Mouse (Mus musculus) kidney, postnatal 25 days (tissue): ENCODE measurements around the gene Apoe.

Source experiments
- DNase-seq, 2 experiments: peaks; one replicate each; pipeline ENCODE4 v3.0.0; 2021; ENCODE audit warnings: mixed read lengths in 2 of 2

Gene Apoe

DNA sequence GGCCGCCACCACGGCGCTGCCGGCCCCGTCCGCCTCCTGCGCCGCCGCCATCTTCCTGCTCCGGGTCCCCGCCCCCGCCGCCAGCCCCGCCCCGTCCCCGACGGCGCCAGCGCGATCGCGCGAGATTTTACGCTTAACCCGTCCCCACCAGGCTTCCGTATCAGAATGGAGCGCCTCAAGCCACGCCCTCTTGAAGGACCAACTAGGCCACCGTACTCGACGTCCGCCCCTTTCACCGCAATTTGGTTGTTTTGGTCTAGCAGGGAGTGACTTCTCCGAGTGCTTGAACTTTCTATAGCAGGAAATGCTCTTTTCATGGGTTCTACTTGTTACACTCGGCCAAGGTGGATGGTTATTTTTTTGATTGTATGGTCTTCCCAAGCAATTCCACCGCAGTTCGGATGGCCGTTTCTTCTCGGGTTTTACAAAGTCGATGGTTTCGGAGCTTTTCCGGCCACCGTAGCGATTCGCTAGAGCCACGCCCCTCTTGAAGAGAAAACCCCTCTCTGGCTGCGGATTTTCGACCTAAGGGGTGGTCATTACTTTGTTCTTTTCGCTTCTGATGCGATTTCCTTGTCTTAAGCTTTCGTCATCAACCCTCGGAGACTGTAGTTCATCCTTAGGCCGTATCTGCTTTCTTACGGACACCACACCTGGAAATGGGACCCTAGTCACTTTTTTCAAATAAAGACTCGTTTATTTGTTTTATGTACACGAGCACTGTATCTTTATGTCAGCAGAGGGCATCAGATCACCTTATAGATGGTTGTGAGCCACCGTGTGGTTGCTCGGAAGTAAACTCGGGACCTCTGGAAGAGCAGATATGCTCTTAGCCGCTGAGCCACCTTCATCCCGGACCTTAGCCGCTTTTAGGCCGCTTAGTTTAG, 33.8 kb downstream of the Apoe start, which contains the start of gene Clptm1:
Clptm1 (minus strand) TSS at position 79 of the 887 bp plus-strand sequence.
- peak; percentile 97 to 98 for DNase-seq

DNA sequence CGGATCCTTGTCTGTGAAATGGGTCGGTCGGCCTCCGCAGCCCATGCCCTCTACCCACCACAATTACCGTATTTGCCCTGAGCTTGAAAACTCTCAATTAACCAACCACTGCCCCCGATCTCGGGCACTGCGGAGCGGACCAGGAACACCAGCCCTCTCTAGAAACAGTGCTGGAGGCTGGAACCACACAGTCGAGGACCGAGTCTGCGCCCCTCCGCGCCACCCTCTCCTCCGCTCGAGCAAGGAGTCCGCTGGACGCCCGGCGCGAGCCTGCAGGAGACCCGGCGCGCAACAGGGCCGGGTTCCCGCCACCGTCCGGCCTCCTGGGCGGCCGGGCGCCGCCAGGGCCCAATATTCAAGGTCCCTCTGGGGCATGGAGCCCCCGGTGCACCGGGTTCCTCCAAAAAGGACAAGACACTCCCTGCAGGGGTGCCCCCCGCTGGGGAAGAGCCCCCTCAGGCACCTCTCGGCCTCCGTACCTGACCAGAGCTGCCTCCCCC, 34.5 kb downstream of the Apoe start:
- no peak for DNase-seq

DNA sequence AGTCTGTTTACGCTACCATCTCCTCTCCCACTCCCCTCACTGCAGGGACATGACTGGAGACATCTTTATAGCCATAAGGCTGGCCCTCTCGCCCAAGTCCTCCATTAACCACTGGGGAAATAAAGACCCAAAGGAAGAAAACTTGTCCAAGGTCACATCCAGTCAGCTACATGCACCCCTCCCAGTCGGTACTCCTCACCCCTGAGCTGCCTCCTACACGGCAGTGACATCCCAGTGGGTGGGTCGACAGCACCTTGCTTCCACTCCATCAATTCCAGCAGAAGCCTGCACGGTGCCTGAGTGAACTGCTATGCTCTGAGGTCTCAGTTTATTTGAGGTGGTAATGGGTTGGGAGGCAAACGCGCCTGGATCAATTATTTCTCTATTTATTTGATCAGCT, 35.0 kb downstream of the Apoe start:
- no peak for DNase-seq

DNA sequence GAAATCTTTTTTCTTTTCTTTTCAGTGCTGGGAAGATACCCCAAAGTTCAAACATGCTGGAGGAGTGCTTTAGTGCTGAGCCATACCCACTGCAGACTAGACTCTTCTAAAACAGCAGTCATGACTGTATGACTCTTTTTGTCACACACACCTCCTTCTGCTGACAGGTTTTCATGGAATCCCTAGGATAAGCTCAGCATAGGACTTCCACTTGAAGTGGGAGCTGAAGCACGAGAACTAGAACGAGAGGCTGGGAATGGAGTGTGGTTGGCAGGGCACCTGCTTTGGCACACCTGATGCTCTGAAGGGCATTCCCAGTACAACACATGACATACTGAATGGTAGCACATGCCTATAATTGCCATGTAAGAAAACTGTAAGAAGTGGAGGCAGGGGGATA, 46.4 kb downstream of the Apoe start:
- DNase-seq: no peak

DNA sequence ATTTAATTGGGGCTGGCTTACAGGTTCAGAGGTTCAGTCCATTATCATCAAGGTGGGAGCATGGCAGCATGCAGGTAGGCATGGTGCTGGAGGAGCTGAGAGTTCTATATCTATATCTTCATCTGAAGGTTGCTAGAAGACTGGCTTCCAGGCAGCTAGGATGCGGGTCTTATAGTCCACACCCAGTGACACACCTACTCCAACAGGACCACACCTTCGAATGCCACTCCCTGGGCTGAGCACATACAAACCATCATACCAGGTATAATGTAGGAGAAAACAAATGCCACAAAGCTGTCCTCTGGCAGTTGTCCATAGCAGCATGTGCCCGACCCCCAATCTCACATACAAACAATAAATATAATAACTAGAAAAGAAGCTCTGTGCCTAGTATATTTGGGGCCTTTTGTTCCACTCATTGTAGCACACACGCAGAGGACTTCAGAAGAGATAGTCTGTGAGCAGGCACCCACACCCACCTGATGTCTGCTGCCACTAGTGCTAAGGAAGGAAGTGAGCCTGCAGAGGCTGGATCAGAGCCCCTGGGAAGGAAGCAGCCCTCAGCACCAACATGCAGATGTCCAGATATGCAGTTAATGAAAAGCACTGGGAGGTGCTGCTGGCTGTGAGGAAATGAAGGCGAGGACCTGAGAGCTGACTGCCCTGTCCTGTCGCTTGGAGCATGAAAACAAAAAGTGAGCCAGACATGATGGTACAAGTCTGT, 47.8 kb downstream of the Apoe start:
- peak; percentile 35 to 70 for DNase-seq
